Mouse (Mus musculus) thymus, adult 2 months (tissue): ENCODE data around the gene Scyl3.

Experiments used
- CTCF ChIP-seq: fragments of 200-500 bp; IDR thresholded peaks from 2 replicates; pipeline ENCODE4 v1.5.1; 2012; ENCODE audit warnings: mild to moderate bottlenecking, control low read depth, low read length, moderate library complexity, borderline replicate concordance; ENCODE audit not compliant: control insufficient read depth, poor library complexity, insufficient read depth; ENCODE audit errors: extremely low read depth
- POLR2A ChIP-seq: fragments of 200-500 bp; IDR thresholded peaks from 2 replicates; pipeline ENCODE4 v1.6.1; 2012; ENCODE audit warnings: mild to moderate bottlenecking, low read length, control low read depth, moderate library complexity; ENCODE audit not compliant: control insufficient read depth, poor library complexity, insufficient read depth; ENCODE audit errors: extremely low read depth

DNA sequence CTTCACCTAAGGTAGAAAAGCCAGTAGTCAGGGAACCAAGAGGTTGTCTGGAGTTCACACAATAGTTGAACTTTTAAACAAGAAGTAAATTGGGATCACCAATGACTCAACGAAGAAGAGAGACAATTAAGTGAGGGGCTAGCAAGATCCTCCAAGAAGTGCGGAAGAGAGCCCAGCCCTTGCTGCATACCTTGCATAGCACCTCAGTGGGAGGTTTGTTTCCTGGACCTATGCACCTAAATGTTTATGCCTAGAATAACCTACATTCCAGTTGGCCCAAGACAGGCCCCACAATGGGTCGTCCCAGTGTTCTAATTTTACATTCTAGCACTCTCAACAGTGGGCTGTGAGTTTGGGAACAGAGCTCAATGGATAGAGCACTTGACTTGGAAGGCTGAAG, 75.4 kb downstream of the Scyl3 start:
- TF ChIP-seq POLR2A (no peak), CTCF (no peak)
